ENCODE assay signal across 9 mouse cellular contexts in genomic region chr3:123264706-123265105, GRCm38 (mm10). TPM values are rescaled to one million over a fixed set of nuclear protein-coding genes. Genes with fewer than 3 reads are reported as not detected.
DNase-seq lines count a peak whose midpoint lies in the region; ATAC-seq and TF ChIP-seq lines count a peak whose summit lies in the region.
"Had no signal": no experiment of that assay in that cellular context is flagged by ENCODE, and none has a peak within 500 bp of the region (broad histone marks: within the 10 kb centered on the region; RNA-seq: fewer than 3 reads in every experiment).

No protein-coding gene starts in this region.

- no peaks in the 10 kb centered on the region for H3K27me3 ChIP-seq in heart, postnatal 0 days (ENCODE audit: control insufficient read depth, insufficient read depth, low read length)
- H3K27me3 ChIP-seq in limb, embryonic 10.5 days (ENCODE audit: low read depth, poor library complexity, severe bottlenecking) = peaks cover 40% of the 10 kb centered on the region
- H3K27me3 ChIP-seq: Patski had no signal

- 0 out of 2 replicates have a peak, but pooled peaks cover 3% of the 10 kb centered on the region for H3K36me3 ChIP-seq in heart, postnatal 0 days (replicated peaks; ENCODE audit: control insufficient read depth, insufficient read depth, low read length)
- no peaks in the 10 kb centered on the region for H3K36me3 ChIP-seq in limb, embryonic 10.5 days

- DNase-seq in layer of hippocampus, adult 11-12 months (ENCODE audit: low spot score) = peak; percentile 18
- DNase-seq in layer of hippocampus, adult 9-10 months (ENCODE audit: low spot score) = no peak
- peak; percentile 73 for DNase-seq in ZHBTc4 (ENCODE audit: low read depth, low spot score)
- peak; percentile 55 for DNase-seq in heart, postnatal 0 days (ENCODE audit: low spot score)
- DNase-seq in limb, embryonic 10.5 days (ENCODE audit: low spot score) = no peak
- no peak for DNase-seq in frontal cortex, postnatal 10 days (ENCODE audit: low spot score in 2 of 2)
- no peak for DNase-seq in urinary bladder, adult 2 months (ENCODE audit: low spot score)
- DNase-seq in thymus, postnatal 25 days = no peak

- H3K4me2 ChIP-seq in heart, postnatal 0 days (ENCODE audit: low read depth, low read length) = peak overlapping the region; percentile 56

- TF ChIP-seq EP300 in heart, postnatal 0 days (IDR thresholded peaks at IDR 0.05; ENCODE audit: low read depth) = no peak

- no peaks in the 10 kb centered on the region for H3K9me3 ChIP-seq in heart, postnatal 0 days (replicated peaks; ENCODE audit: control insufficient read depth, low read length)
- no peaks in the 10 kb centered on the region for H3K9me3 ChIP-seq in limb, embryonic 10.5 days (replicated peaks)

- peak overlapping the region; percentile 58 for H3K9ac ChIP-seq in heart, postnatal 0 days (replicated peaks; ENCODE audit: low read depth, low read length)

- ATAC-seq in heart, postnatal 0 days (ENCODE audit: insufficient read depth, low read depth) = peak; percentile 33; the same call in 1 of the 2 replicates
- ATAC-seq: Patski had no signal

- TF ChIP-seq CTCF in heart, postnatal 0 days (IDR thresholded peaks at IDR 0.05; ENCODE audit: low read depth) = no peak

- peak overlapping the region; percentile 54 for H3K4me3 ChIP-seq in heart, postnatal 0 days (ENCODE audit: low read depth, low read length)
- H3K4me3 ChIP-seq in limb, embryonic 10.5 days = 0 out of 2 replicates have a peak overlapping the region, but pooled peaks have one; percentile 5

- WGBS in heart, postnatal 0 days = 15% methylated on average over 6 of the region's 6 CpGs
- WGBS in limb, embryonic 10.5 days = 69% methylated on average over 6 of the region's 6 CpGs

- peak overlapping the region; percentile 84 for H3K27ac ChIP-seq in heart, postnatal 0 days (ENCODE audit: low read depth)
- H3K27ac ChIP-seq in limb, embryonic 10.5 days = no peak overlapping the region

- peaks cover 15% of the 10 kb centered on the region for H3K4me1 ChIP-seq in heart, postnatal 0 days (ENCODE audit: control insufficient read depth, insufficient read depth)
- H3K4me1 ChIP-seq in limb, embryonic 10.5 days = peaks cover 12% of the 10 kb centered on the region; the same call in 1 of the 2 replicates

RNA-seq across cellular contexts. Expression of gene Sec24d, which starts 2.5 kb away (rescaled TPM):
- total RNA-seq in heart, postnatal 0 days (2014; rRNA removed; ENCODE audit: low replicate concordance) = 72.0 and 78.6 TPM in 2 replicates
- polyA plus RNA-seq in heart, postnatal 0 days (2015; fragmentation: Nextera tagmentation; extraction: Ambion mirVana) = 45.4 and 48.8 TPM in 2 replicates
- polyA plus RNA-seq in limb, embryonic 10.5 days (2016; fragmentation: Nextera tagmentation; extraction: Ambion mirVana) = 12.5 and 19.4 TPM in 2 replicates
- 51.2 and 58.9 TPM in 2 replicates for polyA plus RNA-seq in urinary bladder, adult 2 months (2012; rRNA removed)

RNA-seq across cellular contexts. Expression of gene Synpo2, which starts 28.8 kb away (rescaled TPM):
- total RNA-seq in heart, postnatal 0 days (2014; rRNA removed; ENCODE audit: low replicate concordance) = 8.2 and 17.9 TPM in 2 replicates
- 13.0 and 14.7 TPM in 2 replicates for polyA plus RNA-seq in heart, postnatal 0 days (2015; fragmentation: Nextera tagmentation; extraction: Ambion mirVana)
- 0.87 and 2.7 TPM in 2 replicates for polyA plus RNA-seq in limb, embryonic 10.5 days (2016; fragmentation: Nextera tagmentation; extraction: Ambion mirVana)
- polyA plus RNA-seq in urinary bladder, adult 2 months (2012; rRNA removed) = 240 and 396 TPM in 2 replicates

Comparison
In these comparisons a context has a peak if more than half of its experiments do, and no peak if none do; other contexts are left out.
1. DNase-seq: peak in layer of hippocampus, adult 11-12 months (single experiment), ZHBTc4 (single experiment) and heart, postnatal 0 days (single experiment); none in layer of hippocampus, adult 9-10 months (single experiment), limb, embryonic 10.5 days (single experiment), frontal cortex, postnatal 10 days (0 of 2), urinary bladder, adult 2 months (single experiment) and thymus, postnatal 25 days (single experiment).
2. RNA of gene Synpo2, which starts 28.8 kb away (polyA plus RNA-seq): 240 to 396 TPM in urinary bladder, adult 2 months; 13.0 to 14.7 TPM in heart, postnatal 0 days and 0.87 to 2.7 TPM in limb, embryonic 10.5 days; every median in the first group is over 10 times any median in the second.